Mouse (Mus musculus) frontal cortex, adult 2 months (tissue): ENCODE data around the gene Btbd2. TPM values are rescaled to one million over a fixed set of nuclear protein-coding genes. Genes with fewer than 3 reads are reported as not detected.
"Not testable (repeated sequence)": the region's sequence is repeated elsewhere in the genome, so short reads cannot be mapped to it uniquely, and the experiment has no call there.

Experiments used
- DNase-seq, 2 experiments: peaks; one replicate each; pipeline ENCODE4 v3.0.0; 2022; ENCODE audit warnings: low spot score in 1 of 2; ENCODE audit errors: extremely low spot score in 1 of 2
- polyA plus RNA-seq: library from polyadenylated mRNA; depleted of rRNA; stranded (reverse); fragments of >200 nt; gene quantifications from 2 replicates; pipeline ENCODE4 v1.2.3, GENCODE M21; 2012; rRNA removed

Btbd2 gene
- polyA plus RNA-seq, 1 experiment: 109 TPM

DNA sequence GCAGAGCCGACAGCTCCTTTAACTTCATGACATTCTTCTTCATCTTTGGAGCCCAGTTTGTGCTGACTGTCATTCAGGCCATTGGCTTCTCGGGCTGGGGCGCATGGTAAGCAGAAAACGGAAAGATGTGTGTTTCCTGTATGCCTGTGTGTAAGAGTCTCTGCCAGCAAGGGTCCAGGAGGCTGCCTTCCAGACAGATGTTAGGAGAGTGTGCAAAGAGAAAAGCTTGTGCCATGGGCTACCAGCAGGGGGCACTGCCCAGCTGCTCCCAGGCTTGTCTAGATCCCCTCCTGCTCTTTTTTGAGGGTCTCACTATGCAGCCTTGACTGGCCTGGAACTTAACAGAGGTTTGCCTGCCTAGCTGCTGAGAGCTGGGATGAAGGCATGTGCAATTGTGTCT lies 45.8 kb downstream of the Btbd2 start:
- DNase-seq: peak in 1 of 2 experiments; percentile 58

DNA sequence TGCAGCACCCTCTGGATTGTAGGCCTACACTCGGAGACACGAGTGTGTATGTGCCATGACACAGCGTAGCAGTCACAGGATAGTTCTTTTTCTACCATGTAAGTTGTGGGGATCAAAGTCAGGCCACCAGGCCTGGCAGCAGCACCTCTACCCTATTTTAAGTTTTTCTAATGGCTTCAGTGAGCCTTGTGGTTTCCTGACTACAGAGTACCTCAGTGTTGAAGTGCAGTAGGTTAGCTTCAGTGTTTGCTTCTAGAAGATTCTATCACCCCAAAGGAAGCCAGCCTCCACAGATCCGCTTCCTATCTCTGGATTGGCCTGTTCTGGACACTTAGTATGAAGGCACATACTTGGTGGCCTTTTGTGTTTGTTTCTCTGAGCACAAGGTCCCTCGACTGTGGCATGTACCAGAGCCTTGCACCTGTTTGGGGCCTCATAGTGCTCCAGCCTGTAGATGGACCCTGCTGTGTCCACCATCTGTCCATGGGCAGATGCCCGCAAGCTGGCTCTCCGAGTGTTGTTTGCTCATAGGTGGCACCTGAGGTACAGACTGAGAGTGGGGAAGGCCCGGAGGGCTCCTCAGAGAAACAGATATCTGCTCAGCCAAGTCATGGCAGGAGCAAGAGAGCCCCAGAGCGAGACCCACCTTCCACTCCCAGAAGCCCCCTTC lies 46.6 kb downstream of the Btbd2 start:
- no peak for DNase-seq

DNA sequence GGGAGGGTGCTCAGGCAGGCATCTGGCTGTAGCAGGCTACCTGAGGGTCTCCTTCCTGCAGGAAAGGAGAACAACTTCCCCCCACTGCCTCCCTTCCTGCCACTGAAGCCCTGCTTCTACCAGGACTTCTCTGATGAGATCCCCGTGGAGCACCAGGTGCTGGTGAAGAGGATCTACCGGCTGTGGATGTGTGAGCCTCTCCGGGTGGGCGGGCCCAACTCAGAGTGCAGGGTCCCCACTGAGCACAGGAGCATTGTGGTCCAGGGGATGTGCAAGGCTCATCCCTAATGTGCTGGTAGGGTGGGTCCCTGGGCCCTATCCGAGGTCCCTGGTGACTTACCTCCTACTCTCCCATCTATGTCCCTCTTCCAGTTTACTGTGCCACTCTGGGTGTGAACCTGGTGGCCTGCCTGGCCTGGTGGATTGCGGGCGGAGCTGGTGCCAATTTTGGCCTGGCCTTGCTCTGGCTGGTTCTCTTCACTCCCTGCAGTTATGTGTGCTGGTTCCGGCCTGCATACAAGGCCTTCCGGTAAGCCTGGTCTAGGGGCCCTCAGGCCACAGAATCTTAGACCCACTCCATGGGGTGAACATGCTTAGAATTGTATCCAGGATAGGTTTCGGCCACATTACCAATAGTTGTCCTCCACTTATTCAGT lies 47.5 kb downstream of the Btbd2 start:
- no peak for DNase-seq

DNA sequence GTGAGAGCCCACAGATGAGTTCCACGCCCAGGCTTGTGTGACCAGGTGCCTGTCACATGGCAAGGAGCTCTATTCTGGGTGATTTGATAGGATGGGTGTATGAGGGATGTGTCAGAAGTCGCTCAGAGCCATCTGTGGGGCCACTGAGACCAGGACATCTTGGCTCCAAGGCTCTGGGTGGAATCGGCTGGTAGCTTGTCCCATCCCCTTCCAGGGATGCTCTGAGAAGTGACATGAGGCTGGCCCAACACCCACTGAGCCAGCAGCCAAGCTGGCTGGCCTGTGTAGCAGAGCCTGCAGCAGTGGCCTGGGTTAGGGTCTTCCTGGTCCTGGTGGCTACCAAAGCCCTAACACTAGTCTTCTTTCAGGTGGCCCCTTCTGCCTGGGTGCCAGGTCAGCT lies 48.4 kb downstream of the Btbd2 start:
- no peak for DNase-seq

DNA sequence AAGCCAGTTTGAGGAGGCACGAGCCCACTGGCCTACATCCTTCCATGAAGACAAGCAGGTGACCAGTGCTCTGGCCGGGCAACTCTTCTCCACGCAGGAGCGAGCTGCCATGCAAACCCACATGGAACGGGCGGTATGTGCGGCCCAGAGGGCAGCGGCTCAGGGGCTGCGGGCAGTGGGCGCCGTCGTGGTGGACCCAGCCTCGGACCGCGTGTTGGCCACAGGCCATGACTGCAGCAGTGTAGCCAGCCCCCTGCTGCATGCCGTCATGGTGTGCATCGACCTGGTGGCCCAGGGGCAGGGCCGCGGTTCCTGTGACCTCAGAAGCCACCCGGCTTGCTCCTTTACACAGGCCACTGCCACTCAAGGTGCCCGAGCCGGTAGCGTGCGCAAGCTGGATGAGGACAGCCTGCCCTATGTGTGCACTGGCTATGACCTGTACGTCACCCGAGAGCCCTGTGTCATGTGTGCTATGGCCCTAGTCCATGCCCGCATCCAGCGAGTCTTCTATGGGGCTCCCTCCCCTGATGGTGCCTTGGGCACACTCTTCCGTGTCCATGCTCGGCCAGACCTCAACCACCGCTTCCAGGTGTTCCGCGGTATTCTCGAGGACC lies 50.0 kb downstream of the Btbd2 start:
- DNase-seq: no peak

DNA sequence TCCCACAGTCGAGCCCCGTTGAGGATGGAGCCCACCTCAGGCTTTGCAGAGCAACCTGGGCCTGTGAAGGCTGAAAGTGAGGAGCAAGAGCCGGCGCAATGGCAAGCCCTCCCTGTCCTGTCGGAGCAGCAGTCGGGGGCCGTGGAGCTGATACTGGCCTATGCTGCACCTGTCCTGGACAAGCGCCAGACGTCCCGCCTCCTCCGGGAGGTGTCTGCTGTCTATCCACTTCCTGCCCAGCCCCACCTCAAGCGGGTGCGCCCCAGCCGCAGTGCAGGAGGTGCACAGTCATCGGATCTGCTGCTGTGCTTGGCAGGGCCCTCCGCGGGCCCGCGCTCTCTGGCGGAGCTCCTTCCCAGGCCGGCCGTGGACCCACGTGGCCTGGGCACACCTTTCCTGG lies 50.6 kb downstream of the Btbd2 start:
- no peak for DNase-seq

DNA sequence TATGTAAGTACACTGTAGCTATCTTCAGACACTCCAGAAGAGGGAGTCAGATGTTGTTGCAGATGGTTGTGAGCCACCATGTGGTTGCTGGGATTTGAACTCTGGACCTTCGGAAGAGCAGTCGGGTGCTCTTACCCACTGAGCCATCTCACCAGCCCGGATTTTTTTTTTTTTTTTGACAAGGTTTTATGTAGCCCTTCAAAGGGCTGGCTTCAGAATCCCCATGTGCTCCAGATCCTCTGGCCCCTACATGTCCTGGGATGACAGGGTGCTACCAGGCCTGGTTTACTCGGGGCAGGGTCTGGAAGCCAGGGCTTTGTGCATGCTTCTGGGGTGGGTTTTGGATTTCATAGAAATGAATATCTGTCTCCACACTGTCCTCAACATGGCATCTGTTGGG lies 51.1 kb downstream of the Btbd2 start, which contains the start of gene Gm49322:
Gene Gm49322, plus strand, starts transcription at position 301 of the 400 bp plus-strand sequence.
- not testable (repeated sequence) for DNase-seq

DNA sequence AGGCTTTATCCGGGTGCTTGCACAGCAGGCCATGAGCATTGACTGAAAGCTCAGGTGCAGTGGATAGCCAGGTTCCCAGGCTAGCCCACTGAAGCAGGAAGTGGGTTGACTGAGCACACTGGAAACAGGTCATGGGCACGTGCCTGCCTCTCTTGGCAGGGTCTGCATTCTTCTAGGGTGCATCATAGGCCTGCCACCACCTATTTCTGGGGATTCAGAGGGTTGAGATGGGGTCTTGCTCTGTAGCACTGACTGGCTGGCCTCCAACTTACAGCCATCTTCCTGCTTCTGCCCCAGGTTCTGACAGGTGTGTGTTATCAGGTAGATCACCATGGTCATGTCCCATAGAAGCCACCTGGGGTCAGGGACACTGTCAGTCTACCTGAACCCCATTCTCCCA lies 51.9 kb downstream of the Btbd2 start:
- no peak for DNase-seq

DNA sequence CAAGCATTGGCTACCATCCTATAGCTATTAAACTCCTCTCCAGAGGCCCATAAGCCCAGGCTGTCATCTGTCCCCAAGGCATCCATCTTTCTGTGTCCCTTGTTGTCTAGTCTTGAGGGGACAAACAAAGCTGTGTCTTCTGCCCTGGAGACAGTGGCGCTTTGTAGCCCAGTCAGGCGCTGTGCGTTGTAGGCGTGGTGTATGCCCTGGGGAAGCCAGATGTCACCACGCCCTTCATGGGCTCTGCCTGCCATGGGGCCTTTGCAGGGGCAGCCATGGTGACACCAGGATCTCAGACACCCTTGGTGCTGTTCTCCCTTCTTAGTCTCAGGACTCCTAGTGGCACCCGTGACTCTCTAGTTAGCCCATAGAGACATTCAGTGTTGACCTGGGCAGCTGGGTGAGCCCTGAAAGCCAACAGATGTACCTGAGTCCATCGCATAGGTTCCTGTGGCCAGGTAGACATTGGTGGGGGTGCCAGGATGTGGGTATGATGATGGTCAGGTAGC lies 52.8 kb downstream of the Btbd2 start:
- DNase-seq: no peak

DNA sequence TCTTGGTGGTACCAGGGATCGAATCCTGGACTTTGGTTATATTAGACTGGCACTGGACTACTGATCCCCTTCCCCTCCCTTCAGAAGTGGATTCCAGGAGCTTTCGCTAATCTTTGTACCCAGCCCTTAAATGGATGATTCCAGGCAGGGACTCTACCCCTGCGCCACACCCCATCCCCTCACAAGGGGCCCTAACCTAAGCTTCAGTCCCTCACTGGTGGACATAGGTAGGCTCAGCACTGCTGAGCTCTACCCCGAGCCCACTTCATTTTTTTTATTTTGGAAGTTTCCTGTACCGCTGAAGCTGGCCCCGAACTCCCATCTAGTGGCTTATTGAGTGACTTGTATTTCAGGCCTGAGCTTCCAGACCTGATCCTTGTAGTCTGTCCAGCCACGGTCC lies 53.5 kb downstream of the Btbd2 start:
- DNase-seq: no peak

DNA sequence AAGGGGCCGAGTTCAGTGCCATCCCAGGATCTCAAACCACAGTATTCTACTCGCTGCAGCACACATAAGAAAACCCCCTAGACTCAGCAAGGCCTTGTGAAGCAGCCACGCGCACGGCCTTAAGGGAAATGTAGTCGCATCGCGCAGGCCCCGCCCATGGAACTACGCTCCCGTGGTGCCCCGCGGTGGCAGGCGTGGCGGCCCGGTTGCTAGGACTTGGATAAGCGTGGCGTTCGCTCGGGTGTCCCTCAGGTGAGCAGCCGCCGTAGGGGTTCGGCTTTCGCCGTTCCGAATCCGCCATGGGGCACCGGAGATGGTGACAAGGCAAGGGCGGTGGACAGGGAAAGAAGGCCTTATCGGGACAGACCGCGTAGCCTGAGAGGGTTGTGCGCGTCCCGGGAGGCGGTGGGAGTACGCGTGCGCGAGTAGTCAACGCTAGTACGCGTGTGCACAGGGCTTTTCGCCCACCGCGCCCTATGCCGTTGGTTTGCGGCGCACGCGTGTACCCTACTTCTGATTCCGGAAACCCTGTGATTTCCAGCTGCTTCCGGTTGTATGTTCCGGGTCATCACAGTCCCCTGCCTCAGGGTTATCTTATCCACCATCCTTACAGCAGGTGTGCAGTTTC lies 54.1 kb downstream of the Btbd2 start, which contains the start of the genes Scamp4 and Adat3:
Gene Scamp4, plus strand, starts transcription at position 175 of the 628 bp plus-strand sequence.
Gene Adat3, plus strand, starts transcription at position 183 of the 628 bp plus-strand sequence.
- peak; percentile 93 to 96 for DNase-seq

DNA sequence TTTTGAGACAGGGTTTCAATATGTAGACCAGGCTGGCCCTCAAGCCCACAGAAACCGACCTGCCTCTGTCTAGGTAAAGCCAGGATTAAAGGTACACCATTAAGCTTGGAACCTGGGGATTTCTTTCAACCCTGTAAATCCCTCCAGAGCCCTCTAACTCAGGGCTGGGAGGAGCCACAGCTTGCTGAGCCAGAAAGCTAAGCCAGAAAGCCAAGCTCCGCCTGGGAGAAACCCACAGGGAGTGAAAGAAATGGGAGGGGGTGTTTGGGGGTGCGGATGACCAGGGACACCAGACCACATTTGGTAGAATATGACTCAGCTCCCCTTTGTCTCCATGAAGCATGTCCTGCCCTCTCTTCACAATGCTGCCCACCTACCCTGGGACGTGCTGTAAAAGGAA lies 60.6 kb downstream of the Btbd2 start:
- DNase-seq: no peak

Other genes with a start within 250 kb of the Btbd2 start
- 33.5 and 34.2 TPM in 2 replicates for gene Tcf3, start 223.4 kb downstream of the Btbd2 start, polyA plus RNA-seq
- gene Onecut3, start 162.2 kb downstream of the Btbd2 start, polyA plus RNA-seq: 0.02 and 0.04 TPM in 2 replicates
- gene Atp8b3, start 117.9 kb downstream of the Btbd2 start, polyA plus RNA-seq: 0.22 and 0.25 TPM in 2 replicates
- gene Rexo1, start 95.5 kb downstream of the Btbd2 start, polyA plus RNA-seq: 45.5 and 49.0 TPM in 2 replicates
- gene Klf16, start 79.8 kb downstream of the Btbd2 start, polyA plus RNA-seq: 37.9 and 41.5 TPM in 2 replicates
- gene Abhd17a, start 66.7 kb downstream of the Btbd2 start, polyA plus RNA-seq: 253 and 271 TPM in 2 replicates
- 61.0 and 66.1 TPM in 2 replicates for gene Scamp4, start 54.2 kb downstream of the Btbd2 start, polyA plus RNA-seq
- gene Adat3, start 54.2 kb downstream of the Btbd2 start, polyA plus RNA-seq: 5.6 and 8.1 TPM in 2 replicates
- gene Gm49322, start 51.0 kb downstream of the Btbd2 start, polyA plus RNA-seq: 2.8 and 3.1 TPM in 2 replicates
- gene Csnk1g2, start 34.2 kb downstream of the Btbd2 start, polyA plus RNA-seq: 252 and 270 TPM in 2 replicates
- gene Mknk2, start 21.0 kb upstream of the Btbd2 start, polyA plus RNA-seq: 43.8 and 51.6 TPM in 2 replicates
- gene Mob3a, start 44.9 kb upstream of the Btbd2 start, polyA plus RNA-seq: 9.1 and 10.6 TPM in 2 replicates
- 99.6 and 108 TPM in 2 replicates for gene Izumo4, start 45.1 kb upstream of the Btbd2 start, polyA plus RNA-seq
- 161 and 170 TPM in 2 replicates for gene Ap3d1, start 85.2 kb upstream of the Btbd2 start, polyA plus RNA-seq
- 74.8 and 79.5 TPM in 2 replicates for gene Dot1l, start 98.1 kb upstream of the Btbd2 start, polyA plus RNA-seq
- gene Sf3a2, start 141.1 kb upstream of the Btbd2 start, polyA plus RNA-seq: 42.2 and 50.7 TPM in 2 replicates
- gene Plekhj1, start 141.6 kb upstream of the Btbd2 start, polyA plus RNA-seq: 65.6 and 65.9 TPM in 2 replicates
- gene Amh, start 148.2 kb upstream of the Btbd2 start, polyA plus RNA-seq: 2.6 and 3.8 TPM in 2 replicates
- 5.7 and 6.2 TPM in 2 replicates for gene Jsrp1, start 156.4 kb upstream of the Btbd2 start, polyA plus RNA-seq
- 706 and 773 TPM in 2 replicates for gene Oaz1, start 169.6 kb upstream of the Btbd2 start, polyA plus RNA-seq
- gene Lingo3, start 187.0 kb upstream of the Btbd2 start, polyA plus RNA-seq: 16.0 and 20.3 TPM in 2 replicates
- gene Lsm7, start 198.1 kb upstream of the Btbd2 start, polyA plus RNA-seq: 230 and 259 TPM in 2 replicates
- 72.2 and 75.1 TPM in 2 replicates for gene Sppl2b, start 198.2 kb upstream of the Btbd2 start, polyA plus RNA-seq
- gene Tmprss9, start 214.8 kb upstream of the Btbd2 start, polyA plus RNA-seq: 0.16 and 0.17 TPM in 2 replicates
- gene Timm13, start 243.9 kb upstream of the Btbd2 start, polyA plus RNA-seq: 192 and 231 TPM in 2 replicates